Mouse (Mus musculus): ENCODE measurements at regions not wholly inside any gene's neighbourhood (a gene's known extent, or its start where the extent isn't known, plus 50 kb on each side); places are given as distances from the start of the nearest gene placed in this dataset.

DNA sequence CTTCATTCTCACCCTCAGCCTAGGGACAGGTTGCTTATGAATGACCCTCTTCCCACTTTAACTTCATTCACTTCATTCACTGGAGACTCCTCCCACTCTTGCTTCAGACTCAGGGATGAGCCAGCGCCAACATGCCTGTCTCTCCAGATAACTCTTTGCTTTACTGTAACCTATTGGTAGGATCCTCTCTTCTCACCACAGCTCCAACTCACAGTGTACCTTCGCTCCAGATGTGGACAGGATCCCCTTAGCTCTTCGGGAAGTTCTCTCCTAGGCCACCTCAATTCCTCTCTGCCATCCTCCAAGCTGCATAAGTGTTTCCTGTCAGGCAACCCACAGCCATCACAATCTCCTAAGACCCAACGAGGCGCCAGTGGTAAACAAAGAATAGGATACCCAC is 67.5 kb upstream of the Chst1 start:
- no peak for TF ChIP-seq CTCF (IDR thresholded peaks at IDR 0.05; ENCODE audit: extremely low read depth, insufficient read depth, low read length)
- no peak for TF ChIP-seq POLR2A (IDR thresholded peaks at IDR 0.05; ENCODE audit: extremely low read depth, insufficient read depth, low read length)

Measured in cortical plate, adult 2 months (tissue).